Mouse (Mus musculus) thymus, adult 2 months (tissue): ENCODE results near the gene Vmn1r233. TPM values are rescaled to one million over a fixed set of nuclear protein-coding genes. Genes with fewer than 3 reads are reported as not detected.

Source experiments
- DNase-seq: peaks from one replicate; pipeline ENCODE4 v3.0.0; 2021
- H3K27ac ChIP-seq: fragments of 200-500 bp; 2 replicates; pipeline ENCODE4 v1.5.1; 2012; ENCODE audit warnings: low read length, control low read depth; ENCODE audit not compliant: control insufficient read depth, insufficient read depth
- H3K27me3 ChIP-seq: fragments of 200-500 bp; 2 replicates; pipeline ENCODE4 v1.6.1; 2012; ENCODE audit warnings: mild to moderate bottlenecking, low read length, moderate library complexity, mixed read lengths; ENCODE audit not compliant: control insufficient read depth, insufficient read depth
- H3K36me3 ChIP-seq: fragments of 200-500 bp; 2 replicates; pipeline ENCODE4 v1.6.1; 2012; ENCODE audit warnings: mild to moderate bottlenecking, low read length, moderate library complexity; ENCODE audit not compliant: control insufficient read depth, insufficient read depth
- H3K4me1 ChIP-seq: fragments of 200-500 bp; replicated peaks from 2 replicates; pipeline ENCODE4 v1.6.1; 2012; ENCODE audit warnings: low read length; ENCODE audit not compliant: control insufficient read depth, insufficient read depth
- H3K4me3 ChIP-seq: fragments of 200-500 bp; 2 replicates; pipeline ENCODE4 v1.5.1; 2012; ENCODE audit warnings: mild to moderate bottlenecking, low read length, control low read depth, moderate library complexity; ENCODE audit not compliant: control insufficient read depth, insufficient read depth
- CTCF ChIP-seq: fragments of 200-500 bp; IDR thresholded peaks from 2 replicates; pipeline ENCODE4 v1.5.1; 2012; ENCODE audit warnings: mild to moderate bottlenecking, control low read depth, low read length, moderate library complexity, borderline replicate concordance; ENCODE audit not compliant: control insufficient read depth, poor library complexity, insufficient read depth; ENCODE audit errors: extremely low read depth
- POLR2A ChIP-seq: fragments of 200-500 bp; IDR thresholded peaks from 2 replicates; pipeline ENCODE4 v1.6.1; 2012; ENCODE audit warnings: mild to moderate bottlenecking, low read length, control low read depth, moderate library complexity; ENCODE audit not compliant: control insufficient read depth, poor library complexity, insufficient read depth; ENCODE audit errors: extremely low read depth
- WGBS: fragments of 180-500 bp; shearing (Covaris S2); methylation state at CpG from one replicate; pipeline ENCODE4 v1.1.7; 2018; 5-methylcytosine and 5-hydroxymethylcytosine counted together
- polyA plus RNA-seq: library from polyadenylated mRNA; depleted of rRNA; stranded (reverse); fragments of >200 nt; gene quantifications from 2 replicates; pipeline ENCODE4 v1.2.3, GENCODE M21; 2012; rRNA removed

Gene Vmn1r233
- polyA plus RNA-seq, 1 experiment: not detected

DNA sequence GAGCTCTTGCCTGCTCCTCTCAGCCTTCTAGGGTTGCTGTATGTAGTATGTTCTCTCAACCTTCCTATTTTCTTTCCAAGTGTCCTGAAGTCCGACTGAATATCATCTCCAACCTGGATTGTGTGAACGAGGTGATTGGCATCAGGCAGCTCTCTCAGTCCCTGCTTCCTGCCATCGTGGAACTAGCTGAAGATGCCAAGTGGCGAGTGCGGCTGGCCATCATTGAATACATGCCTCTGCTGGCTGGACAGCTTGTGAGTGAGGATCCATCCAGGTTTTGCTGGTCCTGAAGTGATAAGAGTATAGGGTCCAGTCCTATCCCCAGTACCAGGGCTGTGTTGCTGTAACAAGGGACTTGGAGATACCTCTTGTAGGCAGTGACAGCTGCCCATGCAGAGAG, 35.9 kb downstream of the Vmn1r233 start:
- 97% methylated on average over 5 of the region's 5 CpGs for WGBS
- Histone ChIP-seq H3K4me1 (no peaks in the 10 kb centered on the region), H3K36me3 (peaks cover 97% of the 10 kb centered on the region), H3K27ac (no peak overlapping the region), H3K4me3 (no peak overlapping the region), H3K27me3 (no peaks in the 10 kb centered on the region)
- TF ChIP-seq POLR2A (no peak), CTCF (no peak)
- DNase-seq: no peak

DNA sequence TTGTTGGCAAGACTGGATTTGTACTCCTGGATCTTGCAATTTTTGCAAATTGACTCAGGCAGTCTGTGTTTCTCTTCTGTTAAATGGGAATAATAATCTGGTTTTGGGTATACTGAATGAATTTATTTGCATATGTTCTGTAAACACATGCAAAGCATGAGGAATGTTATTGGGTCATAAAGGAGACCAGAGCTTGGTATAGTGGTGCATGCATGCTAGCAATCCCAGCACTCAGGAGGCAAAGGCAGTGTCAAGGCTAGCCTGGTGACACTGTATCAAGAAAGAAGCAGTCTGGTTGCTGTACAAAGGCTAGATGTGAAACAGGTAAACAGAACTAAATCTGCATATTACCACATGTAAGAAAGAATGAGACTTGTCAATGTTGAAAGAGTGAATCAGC, 49.6 kb downstream of the Vmn1r233 start:
- Histone ChIP-seq H3K27ac (no peak overlapping the region), H3K4me3 (no peak overlapping the region), H3K4me1 (0 out of 2 replicates have a peak, but pooled peaks cover 2% of the 10 kb centered on the region), H3K27me3 (no peaks in the 10 kb centered on the region), H3K36me3 (peaks cover 5% of the 10 kb centered on the region)
- no peak for TF ChIP-seq CTCF
- TF ChIP-seq POLR2A: no peak
- no peak for DNase-seq

DNA sequence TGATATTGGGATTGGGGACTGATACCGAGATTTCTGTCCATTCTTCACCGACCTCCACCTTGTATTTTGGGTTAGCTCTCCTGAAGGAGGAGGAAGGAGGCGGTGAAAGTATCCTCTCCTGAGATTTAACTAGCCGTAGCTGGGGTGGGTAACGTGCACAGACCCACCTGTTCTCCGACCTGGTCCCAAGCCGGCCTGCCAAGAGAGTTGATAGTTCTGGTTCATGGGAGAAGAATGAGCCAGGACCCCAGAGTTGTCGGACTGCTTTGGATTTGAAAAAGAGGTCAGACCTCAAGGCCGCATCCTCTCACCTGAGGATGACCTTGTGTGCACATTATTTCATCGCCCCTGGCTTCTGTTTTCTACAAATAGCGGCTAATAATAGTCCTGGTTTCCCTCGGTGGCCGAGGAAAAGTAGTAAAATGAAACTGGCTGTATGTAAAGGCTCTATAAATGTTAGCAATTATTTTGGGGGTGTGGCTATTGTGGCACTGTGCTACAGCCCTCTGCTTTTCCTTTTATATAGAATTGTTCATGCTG, 50.2 kb downstream of the Vmn1r233 start:
- DNase-seq: peak; percentile 14
- peak overlapping the region; percentile 86 for H3K4me3 ChIP-seq

DNA sequence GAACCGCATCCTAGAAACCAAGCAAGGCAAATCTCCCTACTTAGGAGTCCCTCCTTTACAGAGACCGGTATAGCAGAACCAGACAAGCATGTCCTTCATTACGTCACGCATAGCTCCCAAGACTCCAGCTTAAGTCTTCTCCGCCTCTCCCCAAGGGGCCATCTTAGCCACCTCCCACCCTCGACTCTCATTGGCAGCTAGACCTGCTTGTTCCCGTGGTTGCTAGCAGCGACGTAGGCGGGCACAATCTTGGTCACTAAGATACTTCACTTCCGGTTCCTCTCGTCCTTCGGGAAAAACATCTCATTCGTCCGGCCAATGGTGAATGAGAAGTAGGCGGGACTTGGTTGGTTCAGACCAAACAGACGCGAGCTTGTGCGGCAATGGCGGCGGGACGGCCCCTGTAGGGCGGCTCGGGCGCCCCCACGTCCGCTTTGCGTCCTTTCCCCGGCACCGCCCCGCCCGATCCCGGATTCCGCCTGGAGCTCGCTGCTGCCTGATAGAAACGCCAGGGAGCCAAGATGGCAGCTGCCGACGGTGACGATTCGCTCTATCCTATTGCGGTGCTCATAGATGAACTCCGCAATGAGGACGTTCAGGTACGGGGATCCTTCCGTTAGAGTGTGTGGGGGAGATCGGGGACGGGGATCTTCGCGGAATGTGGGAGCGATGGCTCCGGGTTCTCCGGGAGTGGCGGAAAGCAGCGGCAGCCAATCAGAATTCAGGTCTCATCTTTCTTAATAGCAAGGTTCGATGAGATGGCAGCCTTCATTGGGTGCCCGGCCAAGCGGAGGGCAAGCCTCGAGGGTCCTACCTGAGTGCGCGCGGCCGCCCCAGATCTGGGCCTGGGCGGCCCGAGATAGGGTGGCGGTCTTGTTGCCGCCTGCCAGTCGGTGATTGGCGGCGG, 51.0 kb downstream of the Vmn1r233 start, which contains the start of gene Ppp2r1a:
Gene Ppp2r1a, plus strand, starts transcription at position 327 of the 907 bp plus-strand sequence.
- Histone ChIP-seq H3K27ac (peak within 1 kb of the TSS; percentile 86), H3K36me3 (no peaks in the 10 kb centered on the region), H3K4me3 (peak within 1 kb of the TSS; percentile 86), H3K4me1 (0 out of 2 replicates have a peak, but pooled peaks cover 2% of the 10 kb centered on the region), H3K27me3 (no peaks in the 10 kb centered on the region)
- DNase-seq: peak; percentile 98
- TF ChIP-seq POLR2A (peak; percentile 51; the same call in 1 of the 2 replicates), CTCF (peak; percentile 70)
- WGBS: under 1% methylated on average over 69 of the region's 69 CpGs

More for the DNA sequence above, 50.2 kb downstream of the Vmn1r233 start:
- under 1% methylated on average over 13 of the region's 13 CpGs for WGBS
- Histone ChIP-seq H3K27ac (peak overlapping the region; percentile 86), H3K27me3 (no peaks in the 10 kb centered on the region), H3K4me1 (0 out of 2 replicates have a peak, but pooled peaks cover 2% of the 10 kb centered on the region), H3K36me3 (no peaks in the 10 kb centered on the region)
- TF ChIP-seq CTCF (no peak), POLR2A (no peak)

DNA sequence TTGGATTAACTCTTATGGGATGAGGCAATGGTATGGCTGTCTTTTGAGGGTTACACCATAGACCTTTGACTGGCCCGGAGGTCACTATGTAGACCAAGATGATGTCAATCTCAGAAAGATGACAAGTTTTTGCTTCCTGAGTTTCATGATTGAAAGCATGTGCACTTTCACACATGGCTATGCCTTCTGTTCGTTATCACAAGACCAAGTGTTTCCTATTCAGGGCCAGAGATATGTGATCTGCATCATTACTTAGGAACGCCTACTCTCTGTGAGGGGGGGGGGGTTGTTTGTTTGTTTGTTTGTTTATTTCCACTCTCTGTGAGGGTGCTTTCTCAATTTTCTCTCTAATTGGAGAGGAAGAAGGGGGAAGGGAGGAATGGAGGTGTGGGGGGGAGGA, 52.0 kb downstream of the Vmn1r233 start:
- H3K27me3 ChIP-seq: no peaks in the 10 kb centered on the region
- no peak overlapping the region for H3K27ac ChIP-seq

More for the DNA sequence above, 52.0 kb downstream of the Vmn1r233 start:
- no peak for DNase-seq
- Histone ChIP-seq H3K4me1 (0 out of 2 replicates have a peak, but pooled peaks cover 2% of the 10 kb centered on the region), H3K36me3 (no peaks in the 10 kb centered on the region), H3K4me3 (peak overlapping the region; percentile 58)
- 52% methylated on average over 3 of the region's 3 CpGs for WGBS
- TF ChIP-seq CTCF (no peak), POLR2A (no peak)

Other genes with a start within 250 kb of the Vmn1r233 start
- not detected in 2 replicates for gene Vmn1r228, start 210.3 kb downstream of the Vmn1r233 start, polyA plus RNA-seq
- not detected in 2 replicates for gene Vmn1r229, start 184.9 kb downstream of the Vmn1r233 start, polyA plus RNA-seq
- not detected in 2 replicates for gene Vmn1r230, start 156.0 kb downstream of the Vmn1r233 start, polyA plus RNA-seq
- gene Vmn1r231, start 91.4 kb downstream of the Vmn1r233 start, polyA plus RNA-seq: not detected in 2 replicates
- gene Vmn1r232, start 76.8 kb downstream of the Vmn1r233 start, polyA plus RNA-seq: not detected in 2 replicates
- 224 and 227 TPM in 2 replicates for gene Ppp2r1a, start 51.2 kb downstream of the Vmn1r233 start, polyA plus RNA-seq
- gene Zfp160, start 12.4 kb upstream of the Vmn1r233 start, polyA plus RNA-seq: 4.4 and 4.5 TPM in 2 replicates
- gene Vmn1r234, start 229.6 kb upstream of the Vmn1r233 start, polyA plus RNA-seq: not detected in 2 replicates